Mouse (Mus musculus): ENCODE data around the gene B3gnt9.

DNA sequence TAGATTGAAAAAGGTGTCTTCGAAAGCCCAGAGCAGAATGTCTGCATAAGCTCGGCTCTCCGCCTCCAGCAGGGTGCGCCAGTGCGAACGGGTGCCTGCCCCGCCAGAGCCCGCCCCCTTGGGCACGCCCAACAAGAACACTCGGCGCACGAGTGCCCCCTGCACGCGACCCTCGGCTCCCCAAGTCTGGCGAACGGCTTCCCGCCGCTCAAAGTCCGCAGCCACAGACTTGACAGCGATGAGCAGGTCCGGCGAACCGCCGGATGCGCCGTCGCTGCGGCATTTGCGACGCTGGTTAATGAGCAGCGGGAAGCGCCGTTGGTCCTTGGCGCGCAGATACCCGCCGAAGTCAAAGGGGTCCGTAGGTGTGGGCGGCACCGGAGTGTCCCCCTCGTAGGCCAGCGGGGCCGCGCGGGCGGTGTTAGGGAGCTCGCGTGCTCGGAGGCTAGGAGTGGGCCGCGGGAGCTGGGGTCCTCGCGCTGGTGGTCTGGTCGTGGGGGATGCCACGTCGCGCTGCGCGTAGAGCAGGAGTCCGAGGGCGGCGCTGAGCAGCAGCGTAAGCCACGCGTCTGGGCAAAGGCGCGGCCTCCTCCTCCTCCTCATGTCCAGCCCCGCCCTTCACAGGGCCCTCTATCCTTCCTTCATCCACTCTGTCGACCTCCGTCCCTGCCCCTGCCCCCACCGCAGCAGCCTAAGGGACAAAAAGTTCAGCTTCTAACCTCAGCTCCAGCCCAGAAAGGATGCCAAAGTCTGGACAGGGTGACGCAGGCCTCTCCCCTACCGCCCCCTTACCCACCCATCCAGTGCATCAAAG lies 594 bp downstream of the B3gnt9 start:
- peak; percentile 94 for TF ChIP-seq CTCF (IDR thresholded peaks at IDR 0.05; ENCODE audit: low read depth)
- TF ChIP-seq EP300 (optimal IDR thresholded peaks at IDR 0.05) = no peak

Measured in stomach, postnatal 0 days (tissue).